Mouse (Mus musculus): ENCODE measurements around the gene Prkd1. TPM values are rescaled to one million over a fixed set of nuclear protein-coding genes. Genes with fewer than 3 reads are reported as not detected.

The Prkd1 gene
- polyA plus RNA-seq, 1 experiment from 2014 or later = 4.4 TPM

- peaks cover 11% of the 10 kb centered on the region; the same call in 1 of the 2 replicates for H3K4me1 ChIP-seq (ENCODE audit: control insufficient read depth, insufficient read depth, low read length)
- H3K4me3 ChIP-seq (ENCODE audit: low read depth, low read length) = no peak overlapping the region
- no peaks in the 10 kb centered on the region for H3K27me3 ChIP-seq (ENCODE audit: control insufficient read depth, insufficient read depth, low read length)
- no peaks in the 10 kb centered on the region for H3K36me3 ChIP-seq (ENCODE audit: control insufficient read depth, insufficient read depth, low read length)
- 84% methylated on average over 5 of the region's 5 CpGs for WGBS
- DNase-seq (ENCODE audit: low spot score, missing footprints) (peak; percentile 28), ATAC-seq (ENCODE audit: low FRiP score) (no peak)
- no peak overlapping the region for H3K27ac ChIP-seq (ENCODE audit: low read depth, low read length)
- H3K9me3 ChIP-seq (ENCODE audit: control insufficient read depth, low read length) = no peaks in the 10 kb centered on the region
- H3K9ac ChIP-seq (ENCODE audit: low read length) = no peak overlapping the region
- no peak overlapping the region for H3K4me2 ChIP-seq
Observed at GRCm38 (mm10) chr12:50540793-50541192, 108.1 kb downstream of the Prkd1 start.

- Histone ChIP-seq H3K36me3 (ENCODE audit: control insufficient read depth, insufficient read depth, low read length) (no peaks in the 10 kb centered on the region), H3K27me3 (ENCODE audit: control insufficient read depth, insufficient read depth, low read length) (no peaks in the 10 kb centered on the region), H3K9me3 (ENCODE audit: control insufficient read depth, low read length) (no peaks in the 10 kb centered on the region), H3K4me2 (no peak overlapping the region), H3K4me1 (ENCODE audit: control insufficient read depth, insufficient read depth, low read length) (no peaks in the 10 kb centered on the region), H3K27ac (ENCODE audit: low read depth, low read length) (no peak overlapping the region), H3K9ac (ENCODE audit: low read length) (no peak overlapping the region), H3K4me3 (ENCODE audit: low read depth, low read length) (no peak overlapping the region)
- WGBS = 87% methylated on average over 3 of the region's 3 CpGs
- DNase-seq (ENCODE audit: low spot score, missing footprints) = peak; percentile 28
- no peak for ATAC-seq (ENCODE audit: low FRiP score)
Observed at GRCm38 (mm10) chr12:50538296-50538965, 110.5 kb downstream of the Prkd1 start.

GRCm38 (mm10) chr12:50537761-50538160 lies 111.1 kb downstream of the Prkd1 start:
- H3K4me2 ChIP-seq = no peak overlapping the region

DNA sequence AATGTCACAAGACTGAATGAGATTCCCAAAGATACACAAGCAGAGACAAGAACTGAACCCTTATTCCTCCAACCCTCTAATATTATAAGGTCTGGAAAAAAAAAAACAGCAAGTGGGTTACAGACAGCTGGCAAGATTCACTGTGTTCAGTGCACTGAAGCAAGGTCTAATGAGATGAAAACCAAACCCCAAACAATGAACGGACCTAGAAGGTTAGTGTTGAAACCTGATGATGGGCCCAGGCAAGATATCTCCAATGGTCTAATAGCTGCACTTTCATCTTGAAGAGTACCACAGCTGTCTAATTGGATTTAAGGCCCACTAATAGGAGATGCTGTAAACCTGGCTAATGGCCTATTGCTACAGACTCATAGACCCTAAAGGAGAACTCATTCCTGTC lies 111.9 kb downstream of the Prkd1 start:
- Histone ChIP-seq H3K9me3 (ENCODE audit: control insufficient read depth, low read length) (no peaks in the 10 kb centered on the region), H3K27ac (ENCODE audit: low read depth, low read length) (no peak overlapping the region), H3K27me3 (ENCODE audit: control insufficient read depth, insufficient read depth, low read length) (no peaks in the 10 kb centered on the region), H3K4me2 (no peak overlapping the region), H3K9ac (ENCODE audit: low read length) (no peak overlapping the region), H3K4me1 (ENCODE audit: control insufficient read depth, insufficient read depth, low read length) (no peaks in the 10 kb centered on the region), H3K4me3 (ENCODE audit: low read depth, low read length) (no peak overlapping the region), H3K36me3 (ENCODE audit: control insufficient read depth, insufficient read depth, low read length) (no peaks in the 10 kb centered on the region)
- WGBS = 48% methylated on average over 1 of the region's 1 CpGs
- ATAC-seq (ENCODE audit: low FRiP score) (no peak), DNase-seq (ENCODE audit: low spot score, missing footprints) (peak; percentile 56)

More at GRCm38 (mm10) chr12:50537761-50538160, 111.1 kb downstream of the Prkd1 start:
- Histone ChIP-seq H3K27ac (ENCODE audit: low read depth, low read length) (no peak overlapping the region), H3K27me3 (ENCODE audit: control insufficient read depth, insufficient read depth, low read length) (no peaks in the 10 kb centered on the region), H3K4me3 (ENCODE audit: low read depth, low read length) (no peak overlapping the region), H3K9ac (ENCODE audit: low read length) (no peak overlapping the region), H3K36me3 (ENCODE audit: control insufficient read depth, insufficient read depth, low read length) (no peaks in the 10 kb centered on the region), H3K4me1 (ENCODE audit: control insufficient read depth, insufficient read depth, low read length) (no peaks in the 10 kb centered on the region), H3K9me3 (ENCODE audit: control insufficient read depth, low read length) (no peaks in the 10 kb centered on the region)
- 87% methylated on average over 2 of the region's 2 CpGs for WGBS
- peak; percentile 37 for DNase-seq (ENCODE audit: low spot score, missing footprints)
- ATAC-seq (ENCODE audit: low FRiP score) = no peak

DNA sequence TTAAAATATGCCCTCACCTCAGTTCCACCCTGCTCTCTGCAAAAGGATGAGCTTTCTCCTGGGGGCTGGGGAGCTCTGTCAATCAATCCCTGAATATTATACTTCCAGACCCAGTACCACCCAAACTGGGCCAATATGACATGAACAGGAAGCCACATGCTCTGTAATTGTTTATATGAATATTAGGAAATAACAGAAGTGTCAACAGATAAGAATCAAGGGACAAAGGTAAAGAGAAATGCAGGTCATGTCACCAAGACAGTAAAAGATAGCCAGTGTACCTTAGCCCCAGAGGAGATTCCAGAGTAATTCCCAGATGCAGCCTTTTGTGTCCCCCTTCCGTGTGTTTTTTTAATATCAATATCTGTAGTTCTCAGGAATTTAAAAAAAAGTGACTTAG lies 120.3 kb downstream of the Prkd1 start:
- no peaks in the 10 kb centered on the region for H3K4me1 ChIP-seq (ENCODE audit: control insufficient read depth, insufficient read depth, low read length)
- H3K4me2 ChIP-seq = no peak overlapping the region
- WGBS = 86% methylated on average over 1 of the region's 1 CpGs
- H3K27me3 ChIP-seq (ENCODE audit: control insufficient read depth, insufficient read depth, low read length) = no peaks in the 10 kb centered on the region
- H3K4me3 ChIP-seq (ENCODE audit: low read depth, low read length) = no peak overlapping the region
- H3K27ac ChIP-seq (ENCODE audit: low read depth, low read length) = no peak overlapping the region
- no peak overlapping the region for H3K9ac ChIP-seq (ENCODE audit: low read length)
- ATAC-seq (ENCODE audit: low FRiP score) = no peak
- no peaks in the 10 kb centered on the region for H3K36me3 ChIP-seq (ENCODE audit: control insufficient read depth, insufficient read depth, low read length)
- DNase-seq (ENCODE audit: low spot score, missing footprints) = no peak
- no peaks in the 10 kb centered on the region for H3K9me3 ChIP-seq (ENCODE audit: control insufficient read depth, low read length)

- ATAC-seq (ENCODE audit: low FRiP score) (no peak), DNase-seq (ENCODE audit: low spot score, missing footprints) (no peak)
- H3K4me1 ChIP-seq (ENCODE audit: control insufficient read depth, insufficient read depth, low read length) = no peaks in the 10 kb centered on the region
Observed at GRCm38 (mm10) chr12:50524061-50524460, 124.8 kb downstream of the Prkd1 start.

GRCm38 (mm10) chr12:50514526-50514925 lies 134.4 kb downstream of the Prkd1 start:
- Histone ChIP-seq H3K9me3 (ENCODE audit: control insufficient read depth, low read length) (no peaks in the 10 kb centered on the region), H3K4me3 (ENCODE audit: low read depth, low read length) (no peak overlapping the region), H3K36me3 (ENCODE audit: control insufficient read depth, insufficient read depth, low read length) (no peaks in the 10 kb centered on the region), H3K27me3 (ENCODE audit: control insufficient read depth, insufficient read depth, low read length) (no peaks in the 10 kb centered on the region), H3K4me2 (no peak overlapping the region), H3K4me1 (ENCODE audit: control insufficient read depth, insufficient read depth, low read length) (no peaks in the 10 kb centered on the region), H3K27ac (ENCODE audit: low read depth, low read length) (no peak overlapping the region), H3K9ac (ENCODE audit: low read length) (no peak overlapping the region)
- 70% methylated on average over 2 of the region's 2 CpGs for WGBS
- DNase-seq (ENCODE audit: low spot score, missing footprints) (peak; percentile 31), ATAC-seq (ENCODE audit: low FRiP score) (no peak)

More at GRCm38 (mm10) chr12:50524061-50524460, 124.8 kb downstream of the Prkd1 start:
- 87% methylated on average over 2 of the region's 2 CpGs for WGBS
- H3K4me2 ChIP-seq = no peak overlapping the region
- no peak overlapping the region for H3K4me3 ChIP-seq (ENCODE audit: low read depth, low read length)
- no peaks in the 10 kb centered on the region for H3K36me3 ChIP-seq (ENCODE audit: control insufficient read depth, insufficient read depth, low read length)
- H3K9me3 ChIP-seq (ENCODE audit: control insufficient read depth, low read length) = no peaks in the 10 kb centered on the region
- H3K27ac ChIP-seq (ENCODE audit: low read depth, low read length) = no peak overlapping the region
- no peak overlapping the region for H3K9ac ChIP-seq (ENCODE audit: low read length)
- H3K27me3 ChIP-seq (ENCODE audit: control insufficient read depth, insufficient read depth, low read length) = no peaks in the 10 kb centered on the region

GRCm38 (mm10) chr12:50511486-50512225 lies 137.2 kb downstream of the Prkd1 start:
- Histone ChIP-seq H3K9me3 (ENCODE audit: control insufficient read depth, low read length) (no peaks in the 10 kb centered on the region), H3K27me3 (ENCODE audit: control insufficient read depth, insufficient read depth, low read length) (no peaks in the 10 kb centered on the region), H3K36me3 (ENCODE audit: control insufficient read depth, insufficient read depth, low read length) (no peaks in the 10 kb centered on the region), H3K4me2 (no peak overlapping the region), H3K4me3 (ENCODE audit: low read depth, low read length) (no peak overlapping the region), H3K9ac (ENCODE audit: low read length) (no peak overlapping the region), H3K4me1 (ENCODE audit: control insufficient read depth, insufficient read depth, low read length) (no peaks in the 10 kb centered on the region), H3K27ac (ENCODE audit: low read depth, low read length) (no peak overlapping the region)
- ATAC-seq (ENCODE audit: low FRiP score) (no peak), DNase-seq (ENCODE audit: low spot score, missing footprints) (no peak)
- 86% methylated on average over 4 of the region's 4 CpGs for WGBS

DNA sequence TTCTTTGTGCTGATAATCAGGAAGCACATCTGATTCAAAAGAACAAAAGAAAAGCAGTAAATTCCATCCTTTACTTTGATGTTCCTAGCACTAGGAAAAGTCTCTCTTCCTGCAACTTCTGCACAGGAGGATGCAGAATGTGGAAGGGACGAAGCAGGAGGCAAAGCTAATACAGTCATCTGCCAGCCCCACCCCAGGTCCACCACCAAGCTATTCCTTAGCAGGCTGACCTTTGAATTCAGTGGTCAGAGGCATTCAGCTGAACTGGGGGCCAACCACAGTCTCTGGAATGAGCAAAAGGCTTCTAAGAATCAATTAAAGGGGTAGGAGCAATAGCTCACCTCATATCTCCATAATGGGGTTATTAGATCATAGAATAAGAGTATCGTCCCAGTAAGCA lies 140.1 kb downstream of the Prkd1 start:
- no peaks in the 10 kb centered on the region for H3K4me1 ChIP-seq (ENCODE audit: control insufficient read depth, insufficient read depth, low read length)
- no peak overlapping the region for H3K9ac ChIP-seq (ENCODE audit: low read length)
- WGBS = 66% methylated on average over 2 of the region's 2 CpGs

More for the DNA sequence above, 140.1 kb downstream of the Prkd1 start:
- H3K36me3 ChIP-seq (ENCODE audit: control insufficient read depth, insufficient read depth, low read length) = no peaks in the 10 kb centered on the region
- H3K27ac ChIP-seq (ENCODE audit: low read depth, low read length) = no peak overlapping the region
- ATAC-seq (ENCODE audit: low FRiP score) (no peak), DNase-seq (ENCODE audit: low spot score, missing footprints) (no peak)
- no peaks in the 10 kb centered on the region for H3K27me3 ChIP-seq (ENCODE audit: control insufficient read depth, insufficient read depth, low read length)
- H3K4me2 ChIP-seq = no peak overlapping the region
- no peak overlapping the region for H3K4me3 ChIP-seq (ENCODE audit: low read depth, low read length)
- no peaks in the 10 kb centered on the region for H3K9me3 ChIP-seq (ENCODE audit: control insufficient read depth, low read length)
